Mouse (Mus musculus): ENCODE results near the gene Cdc45. TPM values are rescaled to one million over a fixed set of nuclear protein-coding genes. Genes with fewer than 3 reads are reported as not detected.
A peak's percentile ranks its signal among the peaks of the same experiment; 100 is the strongest.
"Not testable (repeated sequence)": the region's sequence is repeated elsewhere in the genome, so short reads cannot be mapped to it uniquely, and the experiment has no call there.

The Cdc45 gene
- 88.5 TPM in 2 replicates for total RNA-seq (2014; fragmentation: Nextera tagmentation)
- total RNA-seq (2017), result 88.9 and 96.5 TPM in 2 replicates
- 32.4 and 33.1 TPM in 2 replicates for polyA plus RNA-seq (2012)

GRCm38 (mm10) chr16:18811468-18812384 is at the start of gene Cdc45, which contains the start of gene Ufd1:
TSS of gene Cdc45 (minus strand) at chr16:18811987.
TSS of gene Ufd1 (plus strand) at chr16:18811779.
- H3K4me3 ChIP-seq (ENCODE audit: low read depth, low read length), result peak within 1 kb of the TSS; percentile 83
- H3K4me1 ChIP-seq (ENCODE audit: insufficient read depth, low read depth, low read length), result peaks cover 46% of the 10 kb centered on the region
- TF ChIP-seq GATA2 (IDR thresholded peaks at IDR 0.05; ENCODE audit: borderline replicate concordance, low read depth, low read length) (no peak), POLR2AphosphoS5 (IDR thresholded peaks at IDR 0.05; ENCODE audit: insufficient replicate concordance, low read depth, low read length) (no peak), GATA1 (IDR thresholded peaks at IDR 0.05; ENCODE audit: borderline replicate concordance, low read length) (no peak), TAL1 (conservative IDR thresholded peaks at IDR 0.05; ENCODE audit: low read depth, low read length) (no peak), CTCF (IDR thresholded peaks at IDR 0.05; ENCODE audit: low read depth, low read length) (no peak)
- H3K9me3 ChIP-seq (replicated peaks), result no peaks in the 10 kb centered on the region
- DNase-seq (ENCODE audit: low spot score), result peak; percentile 96
- no peaks in the 10 kb centered on the region for H3K27me3 ChIP-seq (ENCODE audit: insufficient read depth, low read length)
- peaks cover 70% of the 10 kb centered on the region for H3K36me3 ChIP-seq (replicated peaks)
- peak; percentile 88 for ATAC-seq (ENCODE audit: extremely low read depth, insufficient number of reproducible peaks, low FRiP score, poor library complexity, severe bottlenecking)

GRCm38 (mm10) chr16:18860186-18860585 is 48.4 kb upstream of the Cdc45 start:
- Histone ChIP-seq H3K4me3 (ENCODE audit: low read depth, low read length) (no peak overlapping the region), H3K4me1 (ENCODE audit: insufficient read depth, low read depth, low read length) (no peaks in the 10 kb centered on the region)

GRCm38 (mm10) chr16:18858551-18858950 is 46.8 kb upstream of the Cdc45 start:
- H3K36me3 ChIP-seq (replicated peaks), result no peaks in the 10 kb centered on the region
- H3K4me1 ChIP-seq (ENCODE audit: insufficient read depth, low read depth, low read length), result peaks cover 4% of the 10 kb centered on the region; the same call in 1 of the 2 replicates
- H3K4me3 ChIP-seq (ENCODE audit: low read depth, low read length), result no peak overlapping the region
- TF ChIP-seq GATA1 (IDR thresholded peaks at IDR 0.05; ENCODE audit: borderline replicate concordance, low read length) (no peak), TAL1 (conservative IDR thresholded peaks at IDR 0.05; ENCODE audit: low read depth, low read length) (no peak), POLR2AphosphoS5 (IDR thresholded peaks at IDR 0.05; ENCODE audit: insufficient replicate concordance, low read depth, low read length) (no peak), CTCF (IDR thresholded peaks at IDR 0.05; ENCODE audit: low read depth, low read length) (no peak; the same call in 1 of the 2 replicates), GATA2 (IDR thresholded peaks at IDR 0.05; ENCODE audit: borderline replicate concordance, low read depth, low read length) (no peak)
- ATAC-seq (ENCODE audit: extremely low read depth, insufficient number of reproducible peaks, low FRiP score, poor library complexity, severe bottlenecking) (no peak), DNase-seq (ENCODE audit: low spot score) (no peak)
- H3K9me3 ChIP-seq (replicated peaks), result peaks cover 4% of the 10 kb centered on the region; the same call in 1 of the 2 replicates
- 0 out of 2 replicates have a peak, but pooled peaks cover 4% of the 10 kb centered on the region for H3K27me3 ChIP-seq (ENCODE audit: insufficient read depth, low read length)

More at GRCm38 (mm10) chr16:18860186-18860585, 48.4 kb upstream of the Cdc45 start:
- Histone ChIP-seq H3K27me3 (ENCODE audit: insufficient read depth, low read length) (0 out of 2 replicates have a peak, but pooled peaks cover 4% of the 10 kb centered on the region), H3K36me3 (replicated peaks) (no peaks in the 10 kb centered on the region), H3K9me3 (replicated peaks) (peaks cover 4% of the 10 kb centered on the region; the same call in 1 of the 2 replicates)
- TF ChIP-seq GATA2 (IDR thresholded peaks at IDR 0.05; ENCODE audit: borderline replicate concordance, low read depth, low read length) (no peak), GATA1 (IDR thresholded peaks at IDR 0.05; ENCODE audit: borderline replicate concordance, low read length) (no peak), CTCF (IDR thresholded peaks at IDR 0.05; ENCODE audit: low read depth, low read length) (no peak), TAL1 (conservative IDR thresholded peaks at IDR 0.05; ENCODE audit: low read depth, low read length) (no peak), POLR2AphosphoS5 (IDR thresholded peaks at IDR 0.05; ENCODE audit: insufficient replicate concordance, low read depth, low read length) (no peak)
- no peak for ATAC-seq (ENCODE audit: extremely low read depth, insufficient number of reproducible peaks, low FRiP score, poor library complexity, severe bottlenecking)
- no peak for DNase-seq (ENCODE audit: low spot score)

- H3K27me3 ChIP-seq (ENCODE audit: insufficient read depth, low read length); DNase-seq (ENCODE audit: low spot score); ATAC-seq (ENCODE audit: extremely low read depth, insufficient number of reproducible peaks, low FRiP score, poor library complexity, severe bottlenecking); H3K36me3 ChIP-seq (replicated peaks); H3K4me3 ChIP-seq (ENCODE audit: low read depth, low read length); H3K4me1 ChIP-seq (ENCODE audit: insufficient read depth, low read depth, low read length); H3K9me3 ChIP-seq (replicated peaks): not testable (repeated sequence)
These were observed 37.9 kb upstream of the Cdc45 start for GRCm38 (mm10) chr16:18849521-18850190.

GRCm38 (mm10) chr16:18846301-18846820 is 34.6 kb upstream of the Cdc45 start:
- no peak for ATAC-seq (ENCODE audit: extremely low read depth, insufficient number of reproducible peaks, low FRiP score, poor library complexity, severe bottlenecking)
- 0 out of 2 replicates have a peak, but pooled peaks cover 2% of the 10 kb centered on the region for H3K4me1 ChIP-seq (ENCODE audit: insufficient read depth, low read depth, low read length)
- peaks cover 4% of the 10 kb centered on the region for H3K36me3 ChIP-seq (replicated peaks)
- no peaks in the 10 kb centered on the region for H3K9me3 ChIP-seq (replicated peaks)
- no peak for TF ChIP-seq CTCF (IDR thresholded peaks at IDR 0.05; ENCODE audit: low read depth, low read length)
- TF ChIP-seq TAL1 (conservative IDR thresholded peaks at IDR 0.05; ENCODE audit: low read depth, low read length), result no peak
- TF ChIP-seq GATA2 (IDR thresholded peaks at IDR 0.05; ENCODE audit: borderline replicate concordance, low read depth, low read length), result no peak
- no peak for TF ChIP-seq GATA1 (IDR thresholded peaks at IDR 0.05; ENCODE audit: borderline replicate concordance, low read length)
- TF ChIP-seq POLR2AphosphoS5 (IDR thresholded peaks at IDR 0.05; ENCODE audit: insufficient replicate concordance, low read depth, low read length), result no peak
- H3K27me3 ChIP-seq (ENCODE audit: insufficient read depth, low read length), result no peaks in the 10 kb centered on the region
- no peak overlapping the region for H3K4me3 ChIP-seq (ENCODE audit: low read depth, low read length)
- no peak for DNase-seq (ENCODE audit: low spot score)

- H3K27me3 ChIP-seq (ENCODE audit: insufficient read depth, low read length), result no peaks in the 10 kb centered on the region
- peaks cover 55% of the 10 kb centered on the region for H3K36me3 ChIP-seq (replicated peaks)
- no peak for TF ChIP-seq GATA1 (IDR thresholded peaks at IDR 0.05; ENCODE audit: borderline replicate concordance, low read length)
- TF ChIP-seq GATA2 (IDR thresholded peaks at IDR 0.05; ENCODE audit: borderline replicate concordance, low read depth, low read length), result no peak
- TF ChIP-seq POLR2AphosphoS5 (IDR thresholded peaks at IDR 0.05; ENCODE audit: insufficient replicate concordance, low read depth, low read length), result no peak
- TF ChIP-seq TAL1 (conservative IDR thresholded peaks at IDR 0.05; ENCODE audit: low read depth, low read length), result no peak
- TF ChIP-seq CTCF (IDR thresholded peaks at IDR 0.05; ENCODE audit: low read depth, low read length), result no peak
- no peak for ATAC-seq (ENCODE audit: extremely low read depth, insufficient number of reproducible peaks, low FRiP score, poor library complexity, severe bottlenecking)
- no peak overlapping the region for H3K4me3 ChIP-seq (ENCODE audit: low read depth, low read length)
- no peaks in the 10 kb centered on the region for H3K9me3 ChIP-seq (replicated peaks)
- peaks cover 27% of the 10 kb centered on the region for H3K4me1 ChIP-seq (ENCODE audit: insufficient read depth, low read depth, low read length)
- DNase-seq (ENCODE audit: low spot score), result no peak
These were observed 26.6 kb upstream of the Cdc45 start for GRCm38 (mm10) chr16:18838346-18838745.

All from G1E (cell line).